Mouse (Mus musculus): ENCODE data around the gene Psors1c2. TPM values are rescaled to one million over a fixed set of nuclear protein-coding genes. Genes with fewer than 3 reads are reported as not detected.

Psors1c2 gene
- polyA plus RNA-seq, 1 experiment from 2014 or later = 2.0 TPM

GRCm38 (mm10) chr17:35514756-35515155 lies 18.2 kb upstream of the Psors1c2 start:
- 41% methylated on average over 6 of the region's 6 CpGs for WGBS
- Histone ChIP-seq H3K4me1 (ENCODE audit: control insufficient read depth, insufficient read depth, low read length) (peaks cover 24% of the 10 kb centered on the region), H3K27ac (ENCODE audit: low read length) (no peak overlapping the region), H3K9ac (ENCODE audit: low read length) (peak overlapping the region; percentile 79), H3K27me3 (ENCODE audit: control insufficient read depth, insufficient read depth, low read length) (no peaks in the 10 kb centered on the region), H3K4me3 (replicated peaks; ENCODE audit: low read length) (peak overlapping the region; percentile 62), H3K36me3 (ENCODE audit: control insufficient read depth, insufficient read depth, low read length) (no peaks in the 10 kb centered on the region), H3K4me2 (ENCODE audit: low read depth, low read length) (peak overlapping the region; percentile 87), H3K9me3 (replicated peaks; ENCODE audit: control insufficient read depth, low read length) (no peaks in the 10 kb centered on the region)
- no peak for ATAC-seq (ENCODE audit: insufficient read depth, low FRiP score)

- no peak for ATAC-seq (ENCODE audit: insufficient read depth, low FRiP score)
- Histone ChIP-seq H3K27ac (ENCODE audit: low read length) (peak overlapping the region; percentile 29), H3K4me2 (ENCODE audit: low read depth, low read length) (peak overlapping the region; percentile 87), H3K4me3 (replicated peaks; ENCODE audit: low read length) (peak overlapping the region; percentile 62), H3K9ac (ENCODE audit: low read length) (peak overlapping the region; percentile 79), H3K4me1 (ENCODE audit: control insufficient read depth, insufficient read depth, low read length) (peaks cover 24% of the 10 kb centered on the region), H3K27me3 (ENCODE audit: control insufficient read depth, insufficient read depth, low read length) (no peaks in the 10 kb centered on the region), H3K36me3 (ENCODE audit: control insufficient read depth, insufficient read depth, low read length) (no peaks in the 10 kb centered on the region), H3K9me3 (replicated peaks; ENCODE audit: control insufficient read depth, low read length) (no peaks in the 10 kb centered on the region)
- 3% methylated on average over 25 of the region's 25 CpGs for WGBS
Observed at GRCm38 (mm10) chr17:35515911-35516640, 16.9 kb upstream of the Psors1c2 start.

- H3K9ac ChIP-seq (ENCODE audit: low read length) = peak within 1 kb of the TSS; percentile 79
- no peaks in the 10 kb centered on the region for H3K9me3 ChIP-seq (replicated peaks; ENCODE audit: control insufficient read depth, low read length)
- peak within 1 kb of the TSS; percentile 87 for H3K4me2 ChIP-seq (ENCODE audit: low read depth, low read length)
- H3K36me3 ChIP-seq (ENCODE audit: control insufficient read depth, insufficient read depth, low read length) = no peaks in the 10 kb centered on the region
- peaks cover 24% of the 10 kb centered on the region for H3K4me1 ChIP-seq (ENCODE audit: control insufficient read depth, insufficient read depth, low read length)
- peak within 1 kb of the TSS; percentile 62 for H3K4me3 ChIP-seq (replicated peaks; ENCODE audit: low read length)
- no peaks in the 10 kb centered on the region for H3K27me3 ChIP-seq (ENCODE audit: control insufficient read depth, insufficient read depth, low read length)
- peak; percentile 97 for ATAC-seq (ENCODE audit: insufficient read depth, low FRiP score)
- peak within 1 kb of the TSS; percentile 62 for H3K27ac ChIP-seq (ENCODE audit: low read length)
- under 1% methylated on average over 67 of the region's 67 CpGs for WGBS
Observed at GRCm38 (mm10) chr17:35516652-35517500, 16.1 kb upstream of the Psors1c2 start, which contains the start of the genes Tcf19 and Cchcr1. Gene Tcf19 (minus strand): TSS chr17:35516824. Gene Cchcr1 (plus strand): TSS chr17:35517100.

GRCm38 (mm10) chr17:35517526-35517925 lies 15.5 kb upstream of the Psors1c2 start:
- H3K4me1 ChIP-seq (ENCODE audit: control insufficient read depth, insufficient read depth, low read length) = peaks cover 24% of the 10 kb centered on the region
- 2% methylated on average over 12 of the region's 12 CpGs for WGBS

GRCm38 (mm10) chr17:35524354-35524753 lies 8.6 kb upstream of the Psors1c2 start:
- Histone ChIP-seq H3K36me3 (ENCODE audit: control insufficient read depth, insufficient read depth, low read length) (peaks cover 3% of the 10 kb centered on the region; the same call in 1 of the 2 replicates), H3K4me2 (ENCODE audit: low read depth, low read length) (no peak overlapping the region), H3K4me3 (replicated peaks; ENCODE audit: low read length) (no peak overlapping the region), H3K27ac (ENCODE audit: low read length) (no peak overlapping the region), H3K4me1 (ENCODE audit: control insufficient read depth, insufficient read depth, low read length) (no peaks in the 10 kb centered on the region), H3K9ac (ENCODE audit: low read length) (no peak overlapping the region), H3K9me3 (replicated peaks; ENCODE audit: control insufficient read depth, low read length) (no peaks in the 10 kb centered on the region), H3K27me3 (ENCODE audit: control insufficient read depth, insufficient read depth, low read length) (no peaks in the 10 kb centered on the region)
- ATAC-seq (ENCODE audit: insufficient read depth, low FRiP score) = no peak
- 85% methylated on average over 9 of the region's 9 CpGs for WGBS

More at GRCm38 (mm10) chr17:35517526-35517925, 15.5 kb upstream of the Psors1c2 start:
- Histone ChIP-seq H3K27me3 (ENCODE audit: control insufficient read depth, insufficient read depth, low read length) (no peaks in the 10 kb centered on the region), H3K9ac (ENCODE audit: low read length) (peak overlapping the region; percentile 73), H3K4me3 (replicated peaks; ENCODE audit: low read length) (peak overlapping the region; percentile 62), H3K4me2 (ENCODE audit: low read depth, low read length) (peak overlapping the region; percentile 78), H3K9me3 (replicated peaks; ENCODE audit: control insufficient read depth, low read length) (no peaks in the 10 kb centered on the region), H3K27ac (ENCODE audit: low read length) (peak overlapping the region; percentile 62), H3K36me3 (ENCODE audit: control insufficient read depth, insufficient read depth, low read length) (no peaks in the 10 kb centered on the region)
- no peak for ATAC-seq (ENCODE audit: insufficient read depth, low FRiP score)

GRCm38 (mm10) chr17:35526644-35527043 lies 6.4 kb upstream of the Psors1c2 start:
- no peak overlapping the region for H3K9ac ChIP-seq (ENCODE audit: low read length)
- no peak for ATAC-seq (ENCODE audit: insufficient read depth, low FRiP score)
- peaks cover 3% of the 10 kb centered on the region; the same call in 1 of the 2 replicates for H3K36me3 ChIP-seq (ENCODE audit: control insufficient read depth, insufficient read depth, low read length)
- H3K4me2 ChIP-seq (ENCODE audit: low read depth, low read length) = no peak overlapping the region
- H3K27me3 ChIP-seq (ENCODE audit: control insufficient read depth, insufficient read depth, low read length) = no peaks in the 10 kb centered on the region
- H3K27ac ChIP-seq (ENCODE audit: low read length) = no peak overlapping the region
- WGBS = 69% methylated on average over 8 of the region's 8 CpGs
- H3K4me3 ChIP-seq (replicated peaks; ENCODE audit: low read length) = no peak overlapping the region
- no peaks in the 10 kb centered on the region for H3K4me1 ChIP-seq (ENCODE audit: control insufficient read depth, insufficient read depth, low read length)
- H3K9me3 ChIP-seq (replicated peaks; ENCODE audit: control insufficient read depth, low read length) = no peaks in the 10 kb centered on the region

GRCm38 (mm10) chr17:35532360-35532759 lies 641 bp upstream of the Psors1c2 start:
- no peak overlapping the region for H3K9ac ChIP-seq (ENCODE audit: low read length)
- no peaks in the 10 kb centered on the region for H3K9me3 ChIP-seq (replicated peaks; ENCODE audit: control insufficient read depth, low read length)
- ATAC-seq (ENCODE audit: insufficient read depth, low FRiP score) = no peak
- H3K4me1 ChIP-seq (ENCODE audit: control insufficient read depth, insufficient read depth, low read length) = no peaks in the 10 kb centered on the region
- no peaks in the 10 kb centered on the region for H3K27me3 ChIP-seq (ENCODE audit: control insufficient read depth, insufficient read depth, low read length)
- H3K27ac ChIP-seq (ENCODE audit: low read length) = no peak overlapping the region
- no peak overlapping the region for H3K4me2 ChIP-seq (ENCODE audit: low read depth, low read length)
- WGBS = 3% methylated on average over 3 of the region's 3 CpGs
- no peak overlapping the region for H3K4me3 ChIP-seq (replicated peaks; ENCODE audit: low read length)
- H3K36me3 ChIP-seq (ENCODE audit: control insufficient read depth, insufficient read depth, low read length) = peaks cover 3% of the 10 kb centered on the region; the same call in 1 of the 2 replicates

- no peaks in the 10 kb centered on the region for H3K9me3 ChIP-seq (replicated peaks; ENCODE audit: control insufficient read depth, low read length)
- no peaks in the 10 kb centered on the region for H3K27me3 ChIP-seq (ENCODE audit: control insufficient read depth, insufficient read depth, low read length)
- H3K36me3 ChIP-seq (ENCODE audit: control insufficient read depth, insufficient read depth, low read length) = no peaks in the 10 kb centered on the region
- no peak overlapping the region for H3K27ac ChIP-seq (ENCODE audit: low read length)
- 7% methylated on average over 6 of the region's 6 CpGs for WGBS
- peak; percentile 60; the same call in 1 of the 2 replicates for ATAC-seq (ENCODE audit: insufficient read depth, low FRiP score)
- no peak overlapping the region for H3K4me2 ChIP-seq (ENCODE audit: low read depth, low read length)
- H3K4me1 ChIP-seq (ENCODE audit: control insufficient read depth, insufficient read depth, low read length) = no peaks in the 10 kb centered on the region
- no peak overlapping the region for H3K4me3 ChIP-seq (replicated peaks; ENCODE audit: low read length)
- no peak overlapping the region for H3K9ac ChIP-seq (ENCODE audit: low read length)
Observed at GRCm38 (mm10) chr17:35534343-35534742, 1.3 kb downstream of the Psors1c2 start.

- Histone ChIP-seq H3K9ac (ENCODE audit: low read length) (no peak overlapping the region), H3K4me3 (replicated peaks; ENCODE audit: low read length) (no peak overlapping the region), H3K36me3 (ENCODE audit: control insufficient read depth, insufficient read depth, low read length) (no peaks in the 10 kb centered on the region), H3K27ac (ENCODE audit: low read length) (no peak overlapping the region), H3K4me1 (ENCODE audit: control insufficient read depth, insufficient read depth, low read length) (no peaks in the 10 kb centered on the region), H3K27me3 (ENCODE audit: control insufficient read depth, insufficient read depth, low read length) (no peaks in the 10 kb centered on the region), H3K9me3 (replicated peaks; ENCODE audit: control insufficient read depth, low read length) (no peaks in the 10 kb centered on the region), H3K4me2 (ENCODE audit: low read depth, low read length) (no peak overlapping the region)
- WGBS = 78% methylated on average over 4 of the region's 4 CpGs
- no peak for ATAC-seq (ENCODE audit: insufficient read depth, low FRiP score)
Observed at GRCm38 (mm10) chr17:35537421-35537820, 4.4 kb downstream of the Psors1c2 start.

All from stomach, embryonic 16.5 days (tissue).